Mouse (Mus musculus): ENCODE results near the gene Myo6. TPM values are rescaled to one million over a fixed set of nuclear protein-coding genes. Genes with fewer than 3 reads are reported as not detected.

Myo6 gene
- 18.5 and 36.8 TPM in 2 replicates for polyA plus RNA-seq (2012; rRNA removed)

DNA sequence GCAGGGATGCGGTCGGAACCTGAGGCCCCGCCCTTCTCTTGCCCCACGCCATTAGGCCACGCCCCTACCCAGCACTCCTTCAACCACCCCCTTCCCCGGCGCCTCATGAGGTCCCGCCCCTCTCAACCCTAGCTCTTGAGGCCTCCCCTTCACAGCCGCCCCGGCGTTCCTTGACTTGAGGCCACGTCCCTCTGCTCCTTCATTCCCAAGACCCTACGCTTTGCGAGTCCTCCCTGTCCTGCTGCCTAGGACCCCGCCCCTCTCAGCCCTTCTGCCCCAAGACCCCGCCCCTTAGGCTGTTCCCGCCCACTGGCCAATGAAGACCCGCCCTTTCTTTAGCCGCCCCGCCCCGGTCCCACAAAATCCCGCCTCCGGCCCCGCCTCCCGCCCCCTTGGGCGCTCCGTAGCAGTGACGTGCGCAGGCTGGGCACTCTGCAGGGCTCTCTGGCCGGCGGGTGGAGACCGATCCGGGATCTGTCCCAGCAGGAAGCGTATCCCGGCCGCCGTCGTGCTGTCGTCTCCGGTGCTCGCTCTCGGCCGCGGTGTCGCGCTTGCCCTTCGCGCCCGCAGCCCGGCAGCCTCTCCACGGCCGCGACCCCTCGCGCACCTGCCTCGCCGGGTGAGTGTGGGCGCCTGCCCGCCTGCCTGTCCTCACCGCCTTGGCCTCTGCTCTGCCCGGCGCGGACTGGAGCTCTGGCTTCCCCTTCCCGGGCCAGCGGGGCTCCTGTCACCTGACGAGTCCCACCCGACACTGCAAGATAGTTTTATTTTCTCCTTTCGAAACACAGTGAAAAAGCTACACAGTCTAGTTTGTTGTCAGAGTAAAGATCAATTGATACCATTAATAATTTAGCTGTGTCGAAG lies at the start of gene Myo6:
Gene Myo6 (plus strand): TSS at position 421 of the 864 bp plus-strand sequence.
- Histone ChIP-seq H3K27ac (ENCODE audit: insufficient read depth, low read depth, low read length) (peak within 1 kb of the TSS; percentile 87), H3K4me1 (ENCODE audit: control insufficient read depth, insufficient read depth, insufficient read length, low read length) (no peaks in the 10 kb centered on the region; the same call in 1 of the 2 replicates), H3K4me3 (ENCODE audit: low read depth, low read length) (peak within 1 kb of the TSS; percentile 99), H3K36me3 (ENCODE audit: control insufficient read depth, insufficient read depth, low read length) (no peaks in the 10 kb centered on the region), H3K27me3 (ENCODE audit: control insufficient read depth, insufficient read depth, low read length) (no peaks in the 10 kb centered on the region)
- TF ChIP-seq CTCF (IDR thresholded peaks at IDR 0.05; ENCODE audit: extremely low read depth, insufficient read length, insufficient replicate concordance, low read depth, low read length) (0 out of 2 replicates have a peak, but pooled peaks have one; percentile 4), POLR2A (IDR thresholded peaks at IDR 0.05; ENCODE audit: low read depth, low read length) (peak; percentile 95)
- under 1% methylated on average over 69 of the region's 69 CpGs for WGBS

DNA sequence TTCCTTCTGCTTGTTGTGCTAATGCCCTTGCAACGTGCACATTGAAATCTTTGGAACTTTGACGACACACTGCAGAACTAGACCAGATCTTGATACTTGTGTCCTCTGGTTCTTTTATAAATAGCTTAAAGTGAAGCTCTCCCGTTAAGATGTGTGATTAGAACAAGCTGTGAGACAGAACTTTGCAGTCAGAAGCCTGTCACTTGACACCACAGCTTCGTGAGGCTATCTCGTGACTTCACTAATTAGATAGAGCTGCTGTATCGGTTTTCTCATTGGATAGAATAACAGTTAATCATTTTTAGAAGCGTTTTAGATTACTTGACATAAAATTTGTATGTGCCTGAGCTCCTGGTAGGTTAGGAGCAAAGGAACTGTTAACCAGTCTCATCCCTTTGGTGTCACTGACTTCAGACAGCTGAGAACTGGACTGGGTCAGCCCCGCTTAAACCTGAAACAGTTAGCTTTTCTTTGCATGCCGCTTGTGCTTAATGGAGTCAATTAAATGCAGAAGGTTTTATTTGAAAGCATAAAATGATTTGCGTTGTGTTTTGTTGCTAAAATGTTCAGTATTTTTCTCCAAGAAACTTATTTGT lies 18.7 kb upstream of the Myo6 start:
- H3K27me3 ChIP-seq (ENCODE audit: control insufficient read depth, insufficient read depth, low read length) = no peaks in the 10 kb centered on the region
- TF ChIP-seq POLR2A (IDR thresholded peaks at IDR 0.05; ENCODE audit: low read depth, low read length) (no peak), CTCF (IDR thresholded peaks at IDR 0.05; ENCODE audit: extremely low read depth, insufficient read length, insufficient replicate concordance, low read depth, low read length) (no peak)
- H3K4me3 ChIP-seq (ENCODE audit: low read depth, low read length) = no peak overlapping the region
- H3K4me1 ChIP-seq (ENCODE audit: control insufficient read depth, insufficient read depth, insufficient read length, low read length) = no peaks in the 10 kb centered on the region
- WGBS = 87% methylated on average over 10 of the region's 10 CpGs
- peaks cover 41% of the 10 kb centered on the region for H3K36me3 ChIP-seq (ENCODE audit: control insufficient read depth, insufficient read depth, low read length)
- H3K27ac ChIP-seq (ENCODE audit: insufficient read depth, low read depth, low read length) = no peak overlapping the region

DNA sequence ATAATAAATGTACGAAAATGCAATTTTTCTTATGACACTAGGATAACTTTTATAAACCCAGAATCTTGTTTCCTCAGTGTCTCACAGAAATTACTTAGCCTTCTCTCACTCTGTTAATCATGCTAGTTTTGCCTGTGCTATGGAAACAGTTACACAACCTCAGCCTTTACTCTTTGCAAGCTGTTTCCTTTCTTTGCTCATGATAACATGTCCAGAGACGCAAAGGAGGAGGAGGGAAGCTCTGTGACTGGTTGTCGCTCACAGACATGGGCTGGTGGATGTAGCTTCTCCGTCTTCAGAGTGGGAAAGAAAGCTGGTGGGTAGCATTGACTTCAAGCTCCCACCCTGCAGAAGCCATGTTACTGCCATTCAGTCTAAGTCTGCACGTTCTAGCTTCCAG lies 15.2 kb upstream of the Myo6 start:
- no peaks in the 10 kb centered on the region for H3K4me1 ChIP-seq (ENCODE audit: control insufficient read depth, insufficient read depth, insufficient read length, low read length)
- H3K36me3 ChIP-seq (ENCODE audit: control insufficient read depth, insufficient read depth, low read length) = peaks cover 16% of the 10 kb centered on the region
- no peak overlapping the region for H3K4me3 ChIP-seq (ENCODE audit: low read depth, low read length)
- H3K27ac ChIP-seq (ENCODE audit: insufficient read depth, low read depth, low read length) = no peak overlapping the region
- 92% methylated on average over 5 of the region's 5 CpGs for WGBS
- H3K27me3 ChIP-seq (ENCODE audit: control insufficient read depth, insufficient read depth, low read length) = no peaks in the 10 kb centered on the region
- TF ChIP-seq CTCF (IDR thresholded peaks at IDR 0.05; ENCODE audit: extremely low read depth, insufficient read length, insufficient replicate concordance, low read depth, low read length) = no peak
- TF ChIP-seq POLR2A (IDR thresholded peaks at IDR 0.05; ENCODE audit: low read depth, low read length) = no peak

DNA sequence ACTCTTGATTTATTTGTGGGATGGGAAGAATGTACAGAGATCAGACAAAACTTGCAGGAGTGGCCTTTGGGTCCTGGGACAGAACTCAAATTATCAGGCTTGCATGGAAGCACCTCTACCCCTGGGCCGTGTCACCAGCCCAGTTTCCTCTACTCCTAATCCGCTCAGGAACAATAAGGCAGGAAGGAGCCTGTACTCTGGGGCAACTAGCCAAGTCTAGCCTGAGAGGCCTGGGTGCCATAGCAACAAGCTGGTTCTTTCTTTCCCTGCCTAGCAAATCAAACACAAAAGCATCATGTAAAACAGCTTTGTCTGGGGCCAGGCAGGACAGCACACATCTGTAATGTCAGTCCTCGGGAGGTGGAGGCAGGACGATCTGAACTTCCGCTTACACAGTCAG lies 9.6 kb upstream of the Myo6 start:
- WGBS = 38% methylated on average over 5 of the region's 5 CpGs
- no peaks in the 10 kb centered on the region for H3K36me3 ChIP-seq (ENCODE audit: control insufficient read depth, insufficient read depth, low read length)

DNA sequence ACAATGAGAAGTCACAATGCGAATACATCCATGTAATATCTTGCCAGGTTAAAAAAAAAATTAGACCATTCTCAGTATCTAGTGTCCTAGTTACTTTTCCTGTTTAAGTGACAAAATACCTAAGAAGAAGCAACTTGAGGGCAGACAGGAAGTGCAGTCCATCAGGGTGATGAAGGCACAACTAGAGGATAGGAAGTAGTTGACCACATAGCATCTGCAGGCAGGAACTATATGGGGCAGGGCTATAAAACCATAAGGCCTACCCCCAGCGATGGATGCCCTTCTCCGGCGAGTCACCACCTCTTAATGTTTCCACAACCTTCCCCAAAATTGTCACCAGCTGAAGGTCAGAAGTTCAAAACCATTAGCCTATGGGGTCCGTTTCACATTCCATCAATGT lies 8.1 kb upstream of the Myo6 start:
- H3K27ac ChIP-seq (ENCODE audit: insufficient read depth, low read depth, low read length) = peak overlapping the region; percentile 15; the same call in 1 of the 2 replicates
- no peaks in the 10 kb centered on the region for H3K27me3 ChIP-seq (ENCODE audit: control insufficient read depth, insufficient read depth, low read length)
- no peak for TF ChIP-seq CTCF (IDR thresholded peaks at IDR 0.05; ENCODE audit: extremely low read depth, insufficient read length, insufficient replicate concordance, low read depth, low read length)
- TF ChIP-seq POLR2A (IDR thresholded peaks at IDR 0.05; ENCODE audit: low read depth, low read length) = no peak
- 67% methylated on average over 5 of the region's 5 CpGs for WGBS
- no peaks in the 10 kb centered on the region for H3K36me3 ChIP-seq (ENCODE audit: control insufficient read depth, insufficient read depth, low read length)
- no peak overlapping the region for H3K4me3 ChIP-seq (ENCODE audit: low read depth, low read length)
- peaks cover 6% of the 10 kb centered on the region; the same call in 1 of the 2 replicates for H3K4me1 ChIP-seq (ENCODE audit: control insufficient read depth, insufficient read depth, insufficient read length, low read length)

More for the DNA sequence above, 9.6 kb upstream of the Myo6 start:
- no peak for TF ChIP-seq CTCF (IDR thresholded peaks at IDR 0.05; ENCODE audit: extremely low read depth, insufficient read length, insufficient replicate concordance, low read depth, low read length)
- no peak for TF ChIP-seq POLR2A (IDR thresholded peaks at IDR 0.05; ENCODE audit: low read depth, low read length)
- H3K27me3 ChIP-seq (ENCODE audit: control insufficient read depth, insufficient read depth, low read length) = no peaks in the 10 kb centered on the region
- peaks cover 6% of the 10 kb centered on the region; the same call in 1 of the 2 replicates for H3K4me1 ChIP-seq (ENCODE audit: control insufficient read depth, insufficient read depth, insufficient read length, low read length)
- no peak overlapping the region for H3K27ac ChIP-seq (ENCODE audit: insufficient read depth, low read depth, low read length)
- no peak overlapping the region for H3K4me3 ChIP-seq (ENCODE audit: low read depth, low read length)

DNA sequence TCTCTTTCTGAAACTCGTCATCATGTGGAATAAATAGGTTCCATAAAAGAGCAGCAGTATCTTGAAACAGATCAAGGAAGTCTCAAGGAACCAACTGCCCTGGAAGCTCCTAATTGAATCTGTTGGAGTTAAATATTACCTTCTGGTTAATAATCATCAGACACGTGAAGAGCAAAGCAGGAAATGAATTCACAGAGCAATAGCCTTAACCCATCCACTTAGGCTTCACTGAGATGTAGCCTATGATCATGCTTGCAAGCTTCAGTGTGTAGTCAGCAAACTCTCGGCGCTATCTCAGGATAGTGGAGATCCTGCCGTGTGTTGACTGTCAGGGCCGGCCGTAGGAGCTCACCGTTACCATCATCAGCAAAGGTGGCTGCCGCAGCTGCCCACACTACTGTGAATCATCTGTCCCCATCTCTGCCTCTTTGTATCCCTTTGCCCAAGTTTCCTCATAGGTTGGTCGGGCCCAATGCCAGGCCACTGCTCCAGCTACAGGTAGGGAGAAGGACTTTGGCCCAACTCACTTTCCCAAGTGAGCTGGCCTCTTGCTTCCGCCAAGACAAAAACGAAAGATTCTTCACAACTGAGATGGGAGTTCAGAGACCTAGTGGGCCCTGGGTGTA lies 6.9 kb upstream of the Myo6 start:
- 30% methylated on average over 12 of the region's 12 CpGs for WGBS
- Histone ChIP-seq H3K4me1 (ENCODE audit: control insufficient read depth, insufficient read depth, insufficient read length, low read length) (peaks cover 6% of the 10 kb centered on the region; the same call in 1 of the 2 replicates), H3K27ac (ENCODE audit: insufficient read depth, low read depth, low read length) (peak overlapping the region; percentile 100), H3K27me3 (ENCODE audit: control insufficient read depth, insufficient read depth, low read length) (no peaks in the 10 kb centered on the region), H3K36me3 (ENCODE audit: control insufficient read depth, insufficient read depth, low read length) (no peaks in the 10 kb centered on the region), H3K4me3 (ENCODE audit: low read depth, low read length) (peak overlapping the region; percentile 60)
- TF ChIP-seq CTCF (IDR thresholded peaks at IDR 0.05; ENCODE audit: extremely low read depth, insufficient read length, insufficient replicate concordance, low read depth, low read length) = no peak
- TF ChIP-seq POLR2A (IDR thresholded peaks at IDR 0.05; ENCODE audit: low read depth, low read length) = peak; percentile 64; the same call in 1 of the 2 replicates
